Comparison of ENCODE assay signal across 9 mouse cellular contexts in genomic region chr4:9080821-9081493, GRCm38 (mm10).
DNase-seq lines count a peak whose midpoint lies in the region; ATAC-seq lines count a peak whose summit lies in the region.
"Had no signal": no experiment of that assay in that cellular context is flagged by ENCODE, and none has a peak within 500 bp of the region (broad histone marks: within the 10 kb centered on the region; RNA-seq: fewer than 3 reads in every experiment).

No protein-coding gene starts in this region.

- no peaks in the 10 kb centered on the region for H3K36me3 ChIP-seq in intestine, embryonic 14.5 days (ENCODE audit: control insufficient read depth, insufficient read depth, low read length)
- no peaks in the 10 kb centered on the region for H3K36me3 ChIP-seq in intestine, embryonic 16.5 days (ENCODE audit: control insufficient read depth, insufficient read depth, low read length)

- H3K4me1 ChIP-seq in intestine, embryonic 14.5 days (replicated peaks; ENCODE audit: control insufficient read depth, insufficient read depth, low read length): peaks cover 4% of the 10 kb centered on the region; the same call in 1 of the 2 replicates
- 0 out of 2 replicates have a peak, but pooled peaks cover 5% of the 10 kb centered on the region for H3K4me1 ChIP-seq in intestine, embryonic 16.5 days (ENCODE audit: control insufficient read depth, insufficient read depth, low read length)

- 72% methylated on average over 15 of the region's 15 CpGs for WGBS in intestine, embryonic 14.5 days
- WGBS in intestine, embryonic 16.5 days: 63% methylated on average over 15 of the region's 15 CpGs

- no peak overlapping the region for H3K9ac ChIP-seq in intestine, embryonic 14.5 days (ENCODE audit: low read length)
- H3K9ac ChIP-seq in intestine, embryonic 16.5 days (ENCODE audit: low read depth, low read length): no peak overlapping the region

- no peak overlapping the region for H3K4me3 ChIP-seq in intestine, embryonic 14.5 days (ENCODE audit: low read depth, low read length)
- H3K4me3 ChIP-seq in intestine, embryonic 16.5 days (ENCODE audit: low read length): no peak overlapping the region
- H3K4me3 ChIP-seq: megakaryocyte, embryonic 14.5 days had no signal

- no peaks in the 10 kb centered on the region for H3K27me3 ChIP-seq in intestine, embryonic 14.5 days (replicated peaks; ENCODE audit: control insufficient read depth, insufficient read depth, low read length)
- H3K27me3 ChIP-seq in intestine, embryonic 16.5 days (replicated peaks; ENCODE audit: control insufficient read depth, insufficient read depth, low read length): no peaks in the 10 kb centered on the region

- H3K4me2 ChIP-seq in intestine, embryonic 14.5 days (ENCODE audit: low read length): no peak overlapping the region
- no peak overlapping the region for H3K4me2 ChIP-seq in intestine, embryonic 16.5 days (ENCODE audit: low read depth, low read length)

- no peak for DNase-seq in cerebellum, adult 9-10 months
- DNase-seq in intestine, embryonic 14.5 days (ENCODE audit: low spot score): peak; percentile 44
- DNase-seq in 3T3-L1 (ENCODE audit: low read depth, low spot score): peak; percentile 78
- peak; percentile 52 for DNase-seq in cerebellum, adult 9-11 months
- DNase-seq in spleen, adult 18-20 months: no peak
- DNase-seq in left cerebral cortex, adult 8-10 months (ENCODE audit: low spot score in 2 of 2): no peak

- 0 out of 2 replicates have a peak, but pooled peaks have one; percentile 21 for ATAC-seq in cerebellum, adult (ENCODE audit: insufficient number of reproducible peaks, low FRiP score, low TSS enrichment)
- no peak for ATAC-seq in intestine, embryonic 14.5 days (replicated peaks; ENCODE audit: low FRiP score, low TSS enrichment, low read depth)
- no peak for ATAC-seq in intestine, embryonic 16.5 days

- H3K27ac ChIP-seq in intestine, embryonic 14.5 days (ENCODE audit: low read depth): no peak overlapping the region
- H3K27ac ChIP-seq in intestine, embryonic 16.5 days (ENCODE audit: low read length): no peak overlapping the region; the same call in 1 of the 2 replicates

- H3K9me3 ChIP-seq in intestine, embryonic 14.5 days (ENCODE audit: control insufficient read depth, low read length): no peaks in the 10 kb centered on the region
- no peaks in the 10 kb centered on the region for H3K9me3 ChIP-seq in intestine, embryonic 16.5 days (ENCODE audit: control insufficient read depth, low read length)

Comparison
In these comparisons a context has a peak if more than half of its experiments do, and no peak if none do; other contexts are left out.
1. DNase-seq: peak in intestine, embryonic 14.5 days (single experiment), 3T3-L1 (single experiment) and cerebellum, adult 9-11 months (single experiment); none in cerebellum, adult 9-10 months (single experiment), spleen, adult 18-20 months (0 of 2) and left cerebral cortex, adult 8-10 months (0 of 2).